Mouse (Mus musculus): ENCODE measurements around the gene Cst13.

- TF ChIP-seq CTCF (IDR thresholded peaks at IDR 0.05; ENCODE audit: extremely low read depth, insufficient read length, insufficient replicate concordance, low read depth, low read length) = no peak
- TF ChIP-seq POLR2A (IDR thresholded peaks at IDR 0.05; ENCODE audit: low read depth, low read length) = no peak
Measured at GRCm38 (mm10) chr2:148870526-148870925, 50.6 kb downstream of the Cst13 start.
